Mouse (Mus musculus) ovary, postnatal 14 days (tissue): ENCODE results near the gene Isg20.

Experiments
- DNase-seq: peaks from one replicate; pipeline ENCODE4 v3.0.0; 2022; ENCODE audit warnings: low spot score

Isg20 gene

GRCm38 (mm10) chr7:78912974-78913474, at the start of gene Isg20:
TSS of gene Isg20 (plus strand) at chr7:78913424.
- no peak for DNase-seq

GRCm38 (mm10) chr7:78863796-78864445, 49.3 kb upstream of the Isg20 start:
- DNase-seq = no peak

- no peak for DNase-seq
These were observed 48.8 kb upstream of the Isg20 start for GRCm38 (mm10) chr7:78864446-78864802.

GRCm38 (mm10) chr7:78865212-78865949, 47.8 kb upstream of the Isg20 start:
- no peak for DNase-seq

- DNase-seq = no peak
These were observed 44.5 kb upstream of the Isg20 start for GRCm38 (mm10) chr7:78868731-78869130.

- no peak for DNase-seq
These were observed 40.9 kb upstream of the Isg20 start for GRCm38 (mm10) chr7:78872366-78872765.

GRCm38 (mm10) chr7:78872831-78873230, 40.4 kb upstream of the Isg20 start:
- no peak for DNase-seq

- no peak for DNase-seq
These were observed 31.4 kb upstream of the Isg20 start for GRCm38 (mm10) chr7:78881607-78882468.

GRCm38 (mm10) chr7:78882469-78882837, 30.8 kb upstream of the Isg20 start:
- DNase-seq = no peak

- DNase-seq = no peak
These were observed 30.1 kb upstream of the Isg20 start for GRCm38 (mm10) chr7:78883016-78883725.

GRCm38 (mm10) chr7:78883726-78884060, 29.5 kb upstream of the Isg20 start:
- no peak for DNase-seq

GRCm38 (mm10) chr7:78884139-78884538, 29.1 kb upstream of the Isg20 start:
- DNase-seq = no peak

- no peak for DNase-seq
These were observed 27.8 kb upstream of the Isg20 start for GRCm38 (mm10) chr7:78885404-78885803.

GRCm38 (mm10) chr7:78886496-78886895, 26.7 kb upstream of the Isg20 start:
- DNase-seq = no peak

GRCm38 (mm10) chr7:78887431-78887842, 25.8 kb upstream of the Isg20 start:
- DNase-seq = no peak

- peak; percentile 92 for DNase-seq
These were observed 22.6 kb upstream of the Isg20 start for GRCm38 (mm10) chr7:78890641-78891040.

GRCm38 (mm10) chr7:78893917-78894316, 19.3 kb upstream of the Isg20 start:
- no peak for DNase-seq

- no peak for DNase-seq
These were observed 18.1 kb upstream of the Isg20 start for GRCm38 (mm10) chr7:78895021-78895652.

- peak; percentile 97 for DNase-seq
These were observed 17.4 kb upstream of the Isg20 start, which contains the start of gene Aen for GRCm38 (mm10) chr7:78895653-78896333. TSS of gene Aen (plus strand) at chr7:78895854.

GRCm38 (mm10) chr7:78897567-78897966, 15.7 kb upstream of the Isg20 start:
- DNase-seq = no peak
